Mouse (Mus musculus) ES-Bruce4 (cell line): ENCODE data around the gene Ikbip.

ENCODE experiments used
- CTCF ChIP-seq: IDR thresholded peaks from one replicate; pipeline ENCODE4 v1.8.1; 2011; ENCODE audit warnings: low read depth, low read length
- EP300 ChIP-seq: IDR thresholded peaks from 2 replicates; pipeline ENCODE4 v1.6.1; 2011; ENCODE audit warnings: low read depth, low read length; ENCODE audit not compliant: insufficient read depth
- POLR2A ChIP-seq: IDR thresholded peaks from one replicate; pipeline ENCODE4 v1.8.1; 2011; ENCODE audit warnings: low read length; ENCODE audit not compliant: insufficient read depth

DNA sequence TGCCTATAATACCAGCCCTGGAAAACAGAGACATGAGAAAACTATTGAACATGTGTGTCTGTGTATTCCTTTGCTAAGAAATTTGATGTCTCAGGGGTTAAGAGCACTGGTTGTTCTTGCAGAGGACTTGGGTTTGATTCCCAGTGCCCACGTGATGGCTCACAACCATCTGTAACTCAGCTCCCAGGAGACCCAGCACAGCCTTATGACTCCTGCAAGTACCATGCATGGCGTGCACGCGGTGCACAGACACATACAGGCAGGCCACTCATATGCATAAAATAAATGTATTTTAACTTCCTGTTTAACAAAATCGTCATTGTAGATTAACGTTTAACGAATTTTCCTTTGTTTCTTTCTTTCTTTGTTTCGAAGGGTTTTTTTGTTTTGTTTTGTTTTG lies 15.3 kb downstream of the Ikbip start:
- TF ChIP-seq CTCF (no peak), POLR2A (no peak), EP300 (no peak)
